Mouse (Mus musculus): ENCODE results near the gene Adra2a. TPM values are rescaled to one million over a fixed set of nuclear protein-coding genes. Genes with fewer than 3 reads are reported as not detected.

The Adra2a gene
- polyA plus RNA-seq, 1 experiment from 2014 or later = 6.3 TPM

- WGBS = 93% methylated on average over 3 of the region's 3 CpGs
- H3K27me3 ChIP-seq (ENCODE audit: control insufficient read depth, insufficient read depth, low read length) = no peaks in the 10 kb centered on the region
- H3K27ac ChIP-seq (ENCODE audit: low read depth, low read length) = no peak overlapping the region
- no peak overlapping the region for H3K9ac ChIP-seq (replicated peaks; ENCODE audit: low read depth, low read length)
- H3K4me1 ChIP-seq (ENCODE audit: control insufficient read depth, insufficient read depth, low read length) = no peaks in the 10 kb centered on the region
- no peak overlapping the region for H3K4me2 ChIP-seq (ENCODE audit: low read depth, low read length)
- no peak for ATAC-seq (ENCODE audit: low read depth)
- no peaks in the 10 kb centered on the region for H3K9me3 ChIP-seq (ENCODE audit: control insufficient read depth, low read length)
- H3K4me3 ChIP-seq (ENCODE audit: low read depth, low read length) = no peak overlapping the region
- no peaks in the 10 kb centered on the region for H3K36me3 ChIP-seq (ENCODE audit: control insufficient read depth, insufficient read depth, low read length)
Measured at GRCm38 (mm10) chr19:54098367-54098766, 54.4 kb downstream of the Adra2a start.

Other genes starting within 250 kb of the Adra2a start
- 63.2 and 69.1 TPM in 2 replicates for gene Pdcd4, start 151.9 kb upstream of the Adra2a start, polyA plus RNA-seq (2014; fragmentation: Nextera tagmentation; extraction: Ambion mirVana)
- gene Shoc2, start 99.8 kb upstream of the Adra2a start, polyA plus RNA-seq (2014; fragmentation: Nextera tagmentation; extraction: Ambion mirVana) = 81.5 and 85.2 TPM in 2 replicates
- 167 and 170 TPM in 2 replicates for gene Bbip1, start 99.5 kb upstream of the Adra2a start, polyA plus RNA-seq (2014; fragmentation: Nextera tagmentation; extraction: Ambion mirVana)